Mouse (Mus musculus): Measurements from ENCODE around the gene Smok2a.
"Not testable (repeated sequence)": the region's sequence is repeated elsewhere in the genome, so short reads cannot be mapped to it uniquely, and the experiment has no call there.

GRCm38 (mm10) chr17:13199880-13200409 is 21.0 kb upstream of the Smok2a start:
- TF ChIP-seq CTCF, EP300 (IDR thresholded peaks at IDR 0.05): not testable (repeated sequence)
